ENCODE assay signal across 12 mouse cellular contexts in genomic region chr6:4973337-4973736, GRCm38 (mm10).
A peak's percentile ranks its signal among the peaks of the same experiment; 100 is the strongest.
DNase-seq lines count a peak whose midpoint lies in the region; ATAC-seq and TF ChIP-seq lines count a peak whose summit lies in the region.
"Had no signal": no experiment of that assay in that cellular context is flagged by ENCODE, and none has a peak within 500 bp of the region (broad histone marks: within the 10 kb centered on the region; RNA-seq: fewer than 3 reads in every experiment).

No protein-coding gene starts in this region.

- no peaks in the 10 kb centered on the region for H3K36me3 ChIP-seq in limb, embryonic 12.5 days
- 0 out of 2 replicates have a peak, but pooled peaks cover 3% of the 10 kb centered on the region for H3K36me3 ChIP-seq in limb, embryonic 10.5 days
- no peaks in the 10 kb centered on the region for H3K36me3 ChIP-seq in intestine, postnatal 0 days (ENCODE audit: control insufficient read depth, insufficient read depth)
- H3K36me3 ChIP-seq in midbrain, embryonic 16.5 days (ENCODE audit: control insufficient read depth, insufficient read depth, low read length): no peaks in the 10 kb centered on the region

- ATAC-seq in limb, embryonic 12.5 days (ENCODE audit: insufficient number of reproducible peaks, insufficient read depth, low FRiP score, low TSS enrichment, low read depth): no peak
- peak; percentile 85 for ATAC-seq in intestine, postnatal 0 days
- ATAC-seq in erythroblast, adult 5-6 weeks (replicated peaks; ENCODE audit: low FRiP score, poor library complexity, severe bottlenecking): no peak
- no peak for ATAC-seq in midbrain, embryonic 16.5 days

- no peak for DNase-seq in limb, embryonic 10.5 days (ENCODE audit: low spot score)
- DNase-seq in R1 (ENCODE audit: low read depth, low spot score): peak; percentile 90
- DNase-seq in monocyte, adult 2 months (ENCODE audit: low read depth in 1 of 2, low spot score in 2 of 2): peak; percentile 42 to 51
- no peak for DNase-seq in layer of hippocampus, adult 2 months (ENCODE audit: low spot score in 2 of 2)
- DNase-seq: heart, adult 2 months; kidney, adult 8-10 months; retina, postnatal 1 day had no signal

- WGBS in limb, embryonic 12.5 days: 76% methylated on average over 10 of the region's 10 CpGs
- WGBS in limb, embryonic 10.5 days: 89% methylated on average over 10 of the region's 10 CpGs
- WGBS in intestine, postnatal 0 days: 73% methylated on average over 10 of the region's 10 CpGs
- WGBS in midbrain, embryonic 16.5 days: 92% methylated on average over 10 of the region's 10 CpGs

- peak overlapping the region; percentile 75; the same call in 1 of the 2 replicates for H3K27ac ChIP-seq in limb, embryonic 12.5 days
- no peak overlapping the region for H3K27ac ChIP-seq in limb, embryonic 10.5 days
- no peak overlapping the region for H3K27ac ChIP-seq in intestine, postnatal 0 days (ENCODE audit: low read depth, low read length)
- no peak overlapping the region for H3K27ac ChIP-seq in layer of hippocampus, adult 2 months
- H3K27ac ChIP-seq in midbrain, embryonic 16.5 days (ENCODE audit: low read length): no peak overlapping the region
- H3K27ac ChIP-seq: embryonic facial prominence, embryonic 10.5 days; heart, adult 2 months had no signal

- TF ChIP-seq CTCF in intestine, postnatal 0 days (IDR thresholded peaks at IDR 0.05; ENCODE audit: low read depth): no peak
- no peak for TF ChIP-seq CTCF in layer of hippocampus, adult 2 months (conservative IDR thresholded peaks at IDR 0.05)

- peaks cover 11% of the 10 kb centered on the region for H3K4me1 ChIP-seq in limb, embryonic 12.5 days (replicated peaks)
- peaks cover 23% of the 10 kb centered on the region for H3K4me1 ChIP-seq in limb, embryonic 10.5 days
- no peaks in the 10 kb centered on the region for H3K4me1 ChIP-seq in intestine, postnatal 0 days (replicated peaks; ENCODE audit: control insufficient read depth, insufficient read depth, low read length)
- no peaks in the 10 kb centered on the region for H3K4me1 ChIP-seq in midbrain, embryonic 16.5 days (ENCODE audit: control insufficient read depth, insufficient read depth, low read length)

- no peak overlapping the region for H3K4me3 ChIP-seq in limb, embryonic 12.5 days (replicated peaks)
- no peak overlapping the region for H3K4me3 ChIP-seq in limb, embryonic 10.5 days
- no peak overlapping the region for H3K4me3 ChIP-seq in intestine, postnatal 0 days (ENCODE audit: low read depth, low read length)
- H3K4me3 ChIP-seq in layer of hippocampus, adult 2 months: no peak overlapping the region
- H3K4me3 ChIP-seq in midbrain, embryonic 16.5 days (ENCODE audit: low read depth, low read length): no peak overlapping the region
- H3K4me3 ChIP-seq: embryonic facial prominence, embryonic 10.5 days; heart, adult 2 months had no signal

- H3K9ac ChIP-seq in limb, embryonic 12.5 days (replicated peaks): no peak overlapping the region
- no peak overlapping the region for H3K9ac ChIP-seq in intestine, postnatal 0 days (ENCODE audit: low read depth, low read length)
- H3K9ac ChIP-seq in midbrain, embryonic 16.5 days (ENCODE audit: low read depth, low read length): no peak overlapping the region

- H3K27me3 ChIP-seq in limb, embryonic 12.5 days: no peaks in the 10 kb centered on the region
- H3K27me3 ChIP-seq in limb, embryonic 10.5 days (ENCODE audit: low read depth, poor library complexity, severe bottlenecking): no peaks in the 10 kb centered on the region
- H3K27me3 ChIP-seq in intestine, postnatal 0 days (replicated peaks; ENCODE audit: control insufficient read depth, insufficient read depth, low read length): no peaks in the 10 kb centered on the region
- H3K27me3 ChIP-seq in midbrain, embryonic 16.5 days (ENCODE audit: control insufficient read depth, insufficient read depth, low read depth, low read length): no peaks in the 10 kb centered on the region

- no peak overlapping the region for H3K4me2 ChIP-seq in limb, embryonic 12.5 days
- H3K4me2 ChIP-seq in intestine, postnatal 0 days (replicated peaks; ENCODE audit: low read depth): no peak overlapping the region
- H3K4me2 ChIP-seq in midbrain, embryonic 16.5 days (ENCODE audit: low read length): no peak overlapping the region

- no peaks in the 10 kb centered on the region for H3K9me3 ChIP-seq in limb, embryonic 12.5 days
- H3K9me3 ChIP-seq in limb, embryonic 10.5 days (replicated peaks): no peaks in the 10 kb centered on the region
- no peaks in the 10 kb centered on the region for H3K9me3 ChIP-seq in intestine, postnatal 0 days (ENCODE audit: control insufficient read depth)
- H3K9me3 ChIP-seq in midbrain, embryonic 16.5 days (replicated peaks; ENCODE audit: control insufficient read depth, low read length, poor library complexity, severe bottlenecking): no peaks in the 10 kb centered on the region
- H3K9me3 ChIP-seq: embryonic facial prominence, embryonic 10.5 days had no signal

Comparison
In these comparisons a context has a peak if more than half of its experiments do, and no peak if none do; other contexts are left out.
1. DNase-seq: peak in R1 (single experiment) and monocyte, adult 2 months (2 of 2); none in limb, embryonic 10.5 days (single experiment) and layer of hippocampus, adult 2 months (0 of 2).